Mouse (Mus musculus) stomach, postnatal 0 days (tissue): ENCODE results near the gene N6amt1.

Experiments
- CTCF ChIP-seq: IDR thresholded peaks from 2 replicates; pipeline ENCODE4 v1.5.1; 2016; ENCODE audit warnings: antibody characterized with exemption, low read depth, mild to moderate bottlenecking, moderate library complexity
- EP300 ChIP-seq: optimal IDR thresholded peaks from 2 replicates; pipeline ENCODE3; 2016; ENCODE audit warnings: antibody characterized with exemption

- no peak for TF ChIP-seq CTCF
- TF ChIP-seq EP300: no peak
These were observed 48.6 kb upstream of the N6amt1 start for GRCm38 (mm10) chr16:87305251-87306011.
